Mouse (Mus musculus) cerebellum, postnatal 14 days (tissue): ENCODE measurements around the gene Sfrp2.

Experiments used
- DNase-seq, 2 experiments: peaks; one replicate each; pipeline ENCODE4 v3.0.0; 2021; ENCODE audit warnings: mixed read lengths in 2 of 2

Gene Sfrp2

DNA sequence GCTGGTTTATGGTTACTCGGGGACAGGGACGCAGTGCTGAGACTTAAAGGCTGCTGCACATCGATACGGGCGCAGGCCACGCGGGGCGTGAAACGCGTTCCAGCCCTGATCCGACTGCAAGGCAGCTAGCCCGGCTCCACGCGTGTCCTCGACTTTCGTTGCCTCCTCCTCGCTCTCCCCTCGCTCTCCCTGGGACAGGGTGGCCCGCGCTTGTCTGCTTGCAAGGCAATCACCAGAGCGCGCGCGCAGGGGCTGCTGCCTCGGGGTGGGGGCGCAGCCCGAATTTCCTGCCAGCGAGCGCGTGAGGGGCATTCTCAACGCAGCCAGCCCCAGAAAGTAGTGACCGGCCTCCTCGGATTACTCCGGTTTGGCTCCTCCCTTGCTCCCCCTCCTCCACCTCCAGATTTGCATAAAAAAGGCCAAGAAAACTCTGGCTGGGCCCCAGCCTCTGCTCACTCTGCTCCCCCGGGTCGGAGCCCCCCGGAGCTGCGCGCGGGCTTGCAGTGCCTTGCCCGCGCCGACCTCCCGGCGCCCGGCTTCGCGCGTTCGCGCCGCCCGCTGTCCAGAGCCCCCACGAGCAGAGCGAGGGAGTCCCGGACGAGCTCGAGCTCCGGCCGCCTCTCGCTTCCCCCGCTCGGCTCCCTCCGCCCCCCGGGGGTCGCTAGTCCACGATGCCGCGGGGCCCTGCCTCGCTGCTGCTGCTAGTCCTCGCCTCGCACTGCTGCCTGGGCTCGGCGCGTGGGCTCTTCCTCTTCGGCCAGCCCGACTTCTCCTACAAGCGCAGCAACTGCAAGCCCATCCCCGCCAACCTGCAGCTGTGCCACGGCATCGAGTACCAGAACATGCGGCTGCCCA, at the start of gene Sfrp2:
Gene Sfrp2, plus strand, starts transcription at position 451 of the 855 bp plus-strand sequence.
- DNase-seq: peak; percentile 41 to 49

DNA sequence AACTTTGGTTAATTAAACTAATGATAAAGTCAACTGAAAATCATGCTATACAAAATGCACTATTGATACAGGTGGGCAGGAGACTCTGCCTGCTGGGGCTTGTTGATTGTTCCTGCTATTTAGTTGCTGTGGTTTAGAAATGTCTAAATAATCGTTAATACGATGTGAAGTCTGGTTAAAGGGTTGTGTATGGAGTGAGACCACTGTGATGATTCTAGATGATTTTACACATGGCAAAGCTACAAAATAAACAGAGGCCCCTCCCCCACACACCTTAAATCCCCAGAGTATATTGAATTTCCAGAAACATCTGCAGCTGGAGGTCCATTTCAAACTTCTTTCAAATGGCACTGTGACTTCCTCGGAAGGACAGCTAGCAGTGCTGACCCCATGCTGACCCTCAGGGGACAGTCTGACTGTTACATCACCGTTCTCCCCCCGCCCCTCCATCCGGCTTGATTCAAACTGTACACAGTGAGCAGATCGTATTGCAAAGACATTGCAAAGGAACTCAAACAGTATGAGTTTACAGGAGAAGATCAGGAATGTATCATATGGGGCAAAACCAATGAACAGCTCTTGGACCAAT, 48.4 kb upstream of the Sfrp2 start:
- DNase-seq: no peak

DNA sequence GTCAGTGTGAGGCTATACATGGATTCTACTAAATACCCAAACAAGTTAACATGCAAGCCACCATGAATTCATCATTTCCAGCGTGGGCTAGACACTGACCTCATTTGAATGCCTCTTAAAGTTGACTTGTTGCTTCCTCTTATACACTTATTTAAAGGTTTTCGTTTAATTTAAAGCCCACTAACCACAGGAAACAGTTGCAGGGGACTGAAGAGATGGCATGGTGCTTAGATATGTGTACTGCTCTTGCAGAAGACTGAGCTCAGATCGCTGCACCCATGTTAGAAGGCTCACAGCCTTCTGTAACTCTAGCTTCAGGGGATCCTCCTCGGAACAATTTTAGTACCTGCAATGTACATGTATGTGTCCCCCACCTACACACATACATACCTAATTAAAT, 47.5 kb upstream of the Sfrp2 start:
- DNase-seq: no peak

DNA sequence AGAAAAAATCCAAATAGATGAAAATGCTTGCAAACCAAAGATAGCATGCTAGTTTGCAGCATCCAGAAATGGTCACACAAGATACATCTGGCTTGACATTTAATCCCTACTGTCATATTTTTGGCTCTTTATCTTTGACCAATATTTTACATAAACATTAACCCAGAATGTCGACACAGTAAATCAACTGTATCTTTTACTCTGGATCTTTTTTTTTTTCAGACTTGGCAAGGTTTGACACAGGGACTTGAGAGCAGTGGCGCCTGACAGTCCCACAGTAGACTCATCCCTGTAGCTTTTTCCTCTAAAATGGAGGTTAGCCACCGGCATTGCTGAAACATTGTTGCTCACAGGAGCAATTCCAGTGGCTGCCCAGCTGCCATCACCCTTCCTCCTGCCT, 37.9 kb upstream of the Sfrp2 start:
- DNase-seq: no peak

DNA sequence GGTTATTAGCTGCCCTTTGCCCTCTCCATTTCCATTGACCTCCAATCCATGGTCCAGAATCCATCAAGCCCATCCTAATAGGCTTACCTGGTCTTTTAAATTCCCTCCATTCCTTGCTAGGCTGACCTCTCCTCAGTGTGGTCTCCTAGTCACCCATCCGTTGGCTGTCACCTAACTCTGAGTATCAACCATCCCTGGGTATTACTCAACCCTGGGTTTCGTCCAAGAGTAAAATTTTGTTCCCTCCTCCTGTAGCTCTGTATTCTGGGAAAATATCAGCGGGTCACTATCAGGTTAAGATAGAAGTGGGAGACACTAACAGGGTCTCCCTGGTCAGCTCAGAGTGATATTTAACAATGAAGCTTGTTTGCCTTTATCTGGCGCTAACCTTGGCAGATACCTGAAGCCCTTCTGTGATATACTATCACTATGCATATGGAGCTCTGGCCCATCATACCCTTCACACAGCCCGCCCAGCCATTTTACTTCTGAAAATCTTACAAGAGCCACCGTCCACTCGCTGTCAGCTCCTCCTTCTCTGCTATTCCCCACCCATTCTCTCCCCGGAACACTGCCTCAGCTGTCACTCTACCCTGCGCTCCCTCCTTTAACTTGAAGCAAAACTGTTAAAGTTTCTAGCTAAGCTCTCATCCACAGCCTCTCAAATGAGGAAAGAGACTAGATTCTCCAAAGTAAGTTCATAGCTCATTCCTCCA, 37.3 kb upstream of the Sfrp2 start:
- DNase-seq: no peak

DNA sequence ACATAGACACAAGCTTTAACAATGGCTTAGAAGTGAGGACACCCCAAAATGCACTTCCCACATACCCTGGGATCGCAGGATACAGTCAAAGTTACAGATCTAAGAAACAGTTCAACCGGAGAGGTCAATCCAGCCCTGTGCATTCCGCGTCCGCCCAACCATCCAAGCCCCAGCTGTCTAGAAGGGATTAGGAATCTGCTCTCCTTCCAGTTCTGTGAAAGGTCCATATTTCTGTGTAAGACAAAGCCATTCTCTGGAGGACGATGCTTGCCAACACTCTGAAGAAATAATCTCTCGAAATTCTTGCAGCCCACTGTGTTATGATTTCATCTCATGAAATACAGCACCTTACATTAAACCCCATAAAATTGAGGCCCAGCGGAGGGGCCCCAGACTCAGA, 32.1 kb upstream of the Sfrp2 start:
- DNase-seq: no peak

DNA sequence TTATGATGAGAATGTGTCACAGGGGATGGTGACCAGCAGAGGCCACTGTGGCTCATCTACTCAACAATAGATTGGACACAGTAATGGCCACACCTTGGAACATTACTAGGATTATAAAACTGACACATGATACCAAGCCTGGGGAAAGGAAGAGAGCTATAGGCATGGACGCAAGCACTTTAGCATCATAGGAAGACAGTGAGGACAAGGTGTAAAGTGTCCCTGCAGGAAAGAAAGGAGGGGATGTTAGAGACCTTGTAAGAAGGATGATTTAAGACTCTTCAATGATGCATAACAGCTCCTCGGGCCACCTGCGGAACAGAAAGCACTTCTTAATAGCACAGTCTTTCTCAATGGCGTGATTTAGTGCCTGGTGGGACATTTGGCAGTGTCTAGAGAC, 29.1 kb upstream of the Sfrp2 start:
- no peak for DNase-seq

DNA sequence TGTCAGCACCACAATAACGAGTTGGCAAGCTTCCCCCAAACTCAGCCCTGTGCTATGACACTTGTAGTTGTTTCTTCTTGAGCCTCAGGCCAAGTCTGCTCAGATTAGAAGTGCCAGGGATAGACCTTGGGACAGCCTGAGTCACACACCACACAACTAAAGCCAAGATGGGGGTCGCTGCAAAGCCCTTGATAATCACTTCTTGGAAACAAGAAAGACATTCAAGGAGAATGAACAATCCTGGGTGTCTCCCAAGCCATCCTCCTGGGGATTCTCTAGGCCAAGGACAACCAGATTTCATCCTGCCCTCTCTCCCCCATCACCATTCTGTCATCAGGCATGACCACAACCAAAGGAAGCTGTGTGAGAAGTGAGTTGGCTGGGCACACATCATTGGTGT, 25.9 kb upstream of the Sfrp2 start:
- no peak for DNase-seq

DNA sequence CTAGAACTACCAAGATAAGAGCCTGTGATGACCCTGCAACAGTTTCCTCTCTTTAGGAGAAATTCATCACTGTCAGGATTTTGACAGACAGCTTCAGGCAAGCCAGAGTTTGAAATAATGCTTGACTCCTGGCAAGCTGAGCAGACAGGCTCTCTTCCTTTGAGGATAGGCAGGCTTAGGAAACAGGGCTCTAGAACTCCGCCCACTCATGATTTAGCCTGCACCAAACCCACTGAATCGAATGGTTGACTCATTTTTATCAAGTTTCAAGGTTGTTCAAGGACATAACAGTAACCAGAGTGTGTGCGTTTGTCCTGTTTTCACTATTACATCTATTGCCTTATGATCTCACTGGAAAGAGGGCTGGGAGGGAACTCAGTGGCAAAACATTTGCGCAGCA, 18.8 kb upstream of the Sfrp2 start:
- no peak for DNase-seq

DNA sequence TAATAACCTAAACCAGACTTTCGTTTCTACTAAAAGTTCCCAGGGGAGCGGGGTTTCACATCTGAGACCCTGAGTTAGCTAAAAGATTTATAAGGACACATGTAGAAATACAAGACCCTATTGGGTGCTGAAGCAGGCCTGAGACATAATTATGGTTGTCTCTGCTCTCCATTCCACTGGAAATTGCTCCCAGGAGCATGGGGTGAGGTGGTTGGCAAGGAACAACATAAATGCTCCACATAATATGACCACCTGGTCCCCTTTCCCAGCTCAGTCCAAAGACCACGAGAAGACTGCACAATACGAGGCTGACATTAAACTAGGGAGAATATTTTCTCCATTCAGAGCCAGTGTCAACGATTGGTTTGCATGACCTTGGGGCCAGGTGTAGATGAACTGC, 18.2 kb upstream of the Sfrp2 start:
- DNase-seq: no peak

DNA sequence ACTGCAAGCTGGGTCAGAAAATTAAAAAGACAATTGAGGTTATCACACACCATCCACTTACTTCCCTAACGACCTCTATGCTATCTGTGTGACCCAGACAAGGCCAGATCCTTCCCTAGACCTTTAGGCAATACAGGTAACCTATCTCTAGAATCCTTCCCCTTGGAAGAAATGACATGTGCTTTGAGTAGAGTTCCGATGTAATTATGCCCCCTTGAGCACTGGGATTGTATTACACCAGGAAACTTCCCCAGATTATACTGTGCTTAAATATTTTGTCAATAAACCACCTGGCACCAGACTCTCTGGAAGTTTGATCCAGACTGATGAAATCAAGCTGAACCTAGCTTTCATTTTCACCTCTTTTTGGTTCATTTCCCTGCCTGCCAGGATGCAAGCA, 14.5 kb upstream of the Sfrp2 start:
- DNase-seq: no peak

DNA sequence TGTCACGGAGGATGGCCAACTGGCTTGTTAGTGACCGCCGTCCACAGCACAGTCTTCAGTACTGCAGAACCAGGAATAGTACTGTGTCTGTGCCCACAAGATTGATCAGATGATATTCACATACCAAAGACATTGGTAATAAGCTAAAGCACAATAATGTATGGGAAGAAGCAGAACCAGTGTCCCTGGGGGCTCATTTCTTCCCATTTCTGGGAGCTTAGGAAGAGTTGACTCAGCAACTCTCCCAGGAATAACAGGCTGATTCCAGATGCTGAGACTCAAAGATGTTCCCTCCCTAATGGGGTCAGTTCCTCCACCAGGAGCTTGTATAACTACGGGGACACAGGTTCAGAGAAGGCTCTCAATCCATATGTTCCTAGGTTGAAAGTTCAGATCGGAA, 13.9 kb upstream of the Sfrp2 start:
- no peak for DNase-seq

DNA sequence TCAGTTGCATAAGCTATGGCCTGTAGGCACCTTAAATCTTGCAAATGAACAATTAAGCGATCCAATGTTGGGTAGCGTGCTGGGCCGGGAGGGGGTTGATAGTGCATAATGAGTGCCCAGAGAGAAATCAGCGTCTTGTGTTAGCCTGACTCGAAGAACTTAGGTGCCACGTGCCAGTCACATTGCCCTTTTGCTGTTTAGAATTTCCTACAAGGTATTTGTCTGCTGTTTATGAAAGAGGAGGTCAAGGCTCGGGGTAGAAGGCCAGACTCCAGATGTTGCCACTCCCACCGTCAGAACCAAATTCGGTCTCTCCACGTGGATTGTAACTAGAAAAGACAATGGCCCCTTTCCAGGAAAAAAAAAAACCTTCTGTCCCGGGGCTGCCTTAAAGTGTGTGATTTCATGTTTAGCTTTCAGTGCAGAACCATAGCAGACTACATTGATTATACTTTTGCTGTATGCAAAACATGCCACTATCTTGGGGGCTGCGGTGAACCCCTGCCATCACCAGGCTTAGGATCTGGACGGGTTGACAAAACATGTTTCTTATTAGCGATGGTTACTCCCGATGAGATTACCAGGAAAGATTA, 11.0 kb upstream of the Sfrp2 start:
- no peak for DNase-seq

DNA sequence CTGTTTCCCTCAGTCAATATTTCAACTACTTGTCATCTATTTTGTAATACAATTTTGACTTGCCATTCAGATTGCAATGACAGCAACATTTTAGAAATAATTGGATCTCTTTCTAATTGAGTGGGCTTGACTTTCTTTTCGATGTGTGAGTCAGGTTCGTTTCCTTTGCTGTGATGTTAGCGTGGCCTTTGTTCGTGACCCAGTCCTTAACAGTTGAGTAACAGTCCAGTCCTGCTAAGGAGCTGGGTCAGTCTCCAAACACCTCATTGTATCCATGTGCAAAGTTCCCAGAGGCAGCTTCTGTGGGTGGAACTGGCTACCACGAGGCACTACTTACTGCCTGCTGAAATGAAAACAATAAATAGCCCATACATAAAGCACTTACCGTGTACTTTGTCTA, 10.5 kb upstream of the Sfrp2 start:
- no peak for DNase-seq

DNA sequence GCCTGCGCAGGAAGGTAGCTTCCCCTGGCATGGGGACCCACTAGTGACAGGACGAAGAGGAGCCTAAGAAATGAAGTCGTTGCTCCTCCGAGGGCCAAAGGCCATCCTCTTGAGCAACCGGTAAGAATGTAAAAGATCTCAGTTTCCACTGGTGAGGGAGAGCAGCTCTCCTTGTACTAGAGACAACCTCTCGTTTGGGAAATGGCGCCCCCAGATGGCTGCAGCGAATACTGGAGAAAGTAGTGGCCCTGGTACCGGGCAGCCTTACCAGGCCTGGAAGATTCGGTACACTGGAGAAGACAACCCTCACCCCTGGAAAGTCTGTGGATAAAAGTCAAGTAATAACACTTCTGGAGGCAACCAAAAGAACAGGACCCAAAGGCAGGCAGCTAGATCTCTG, 3.8 kb upstream of the Sfrp2 start:
- peak in 1 of 2 experiments; percentile 41 for DNase-seq

DNA sequence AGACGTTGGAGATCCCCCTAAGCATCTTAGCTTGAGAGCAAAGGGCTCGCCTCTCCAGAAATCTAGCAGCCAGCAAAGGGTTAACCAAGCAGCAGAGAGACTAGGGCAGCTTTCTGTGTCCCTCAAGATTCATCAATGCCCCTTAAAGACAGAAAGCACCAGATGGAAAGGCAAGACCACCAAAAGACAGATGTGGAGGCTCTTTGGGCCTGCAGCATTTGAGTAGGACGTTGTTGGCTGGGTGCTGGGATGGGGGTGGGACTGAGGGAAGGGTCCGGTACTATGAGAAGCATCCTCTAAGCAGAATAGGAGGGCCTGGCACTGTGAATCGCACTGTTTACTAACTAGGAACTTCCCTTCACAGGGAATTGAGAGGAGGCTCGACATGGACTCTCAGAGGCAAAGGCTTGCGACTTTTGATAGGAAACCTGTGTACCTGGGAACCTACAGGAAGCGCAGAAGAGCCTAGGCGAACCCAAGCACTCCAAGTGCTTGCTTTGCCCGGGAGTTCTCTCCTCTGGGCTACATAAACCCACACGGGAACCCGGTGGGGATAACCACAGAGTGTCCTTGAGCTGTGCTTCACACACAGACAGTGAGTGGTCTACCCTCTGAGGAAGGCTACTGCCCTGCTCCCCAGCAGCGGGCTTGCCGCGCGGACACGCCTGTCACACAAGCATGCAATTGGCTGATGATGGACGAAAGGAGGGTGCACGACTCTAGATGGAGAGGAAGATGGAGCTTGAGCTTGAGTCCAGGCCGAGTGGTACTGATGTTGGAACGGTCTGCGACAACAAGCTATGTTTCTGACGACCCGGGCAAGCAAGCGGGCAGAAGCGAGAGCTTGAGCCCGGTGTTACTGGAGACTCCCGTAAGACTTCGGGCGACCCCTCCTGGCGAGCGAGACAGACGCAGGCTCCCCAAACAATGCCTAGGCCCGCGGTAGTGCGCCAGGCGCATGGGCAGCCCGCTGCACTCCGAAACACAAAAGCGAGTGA, 2.3 kb upstream of the Sfrp2 start:
- peak; percentile 88 to 91 for DNase-seq

DNA sequence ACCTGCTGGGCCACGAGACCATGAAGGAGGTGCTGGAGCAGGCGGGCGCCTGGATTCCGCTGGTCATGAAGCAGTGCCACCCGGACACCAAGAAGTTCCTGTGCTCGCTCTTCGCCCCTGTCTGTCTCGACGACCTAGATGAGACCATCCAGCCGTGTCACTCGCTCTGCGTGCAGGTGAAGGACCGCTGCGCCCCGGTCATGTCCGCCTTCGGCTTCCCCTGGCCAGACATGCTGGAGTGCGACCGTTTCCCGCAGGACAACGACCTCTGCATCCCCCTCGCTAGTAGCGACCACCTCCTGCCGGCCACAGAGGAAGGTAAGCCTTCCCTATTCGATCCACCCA, 577 bp downstream of the Sfrp2 start:
- no peak for DNase-seq

DNA sequence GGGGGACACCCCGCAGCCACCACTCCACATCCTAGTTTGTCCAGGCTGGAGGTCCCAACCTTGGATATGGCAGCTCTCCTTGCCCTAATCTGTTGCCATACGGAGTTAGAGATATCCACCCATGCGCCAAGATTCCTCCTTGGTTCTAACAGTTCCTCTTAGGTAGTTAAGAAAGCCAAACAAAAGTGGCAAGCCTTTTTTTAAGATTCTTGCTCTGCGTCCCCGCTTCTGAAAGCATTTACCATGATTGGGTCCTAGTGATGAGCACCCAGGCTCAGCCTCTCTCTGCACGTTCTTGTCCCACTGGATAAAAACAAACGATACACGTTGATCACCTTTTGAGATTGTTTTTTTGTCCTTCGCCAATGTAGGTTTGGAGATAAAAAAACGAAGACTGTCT, 1.0 kb downstream of the Sfrp2 start:
- DNase-seq: no peak

DNA sequence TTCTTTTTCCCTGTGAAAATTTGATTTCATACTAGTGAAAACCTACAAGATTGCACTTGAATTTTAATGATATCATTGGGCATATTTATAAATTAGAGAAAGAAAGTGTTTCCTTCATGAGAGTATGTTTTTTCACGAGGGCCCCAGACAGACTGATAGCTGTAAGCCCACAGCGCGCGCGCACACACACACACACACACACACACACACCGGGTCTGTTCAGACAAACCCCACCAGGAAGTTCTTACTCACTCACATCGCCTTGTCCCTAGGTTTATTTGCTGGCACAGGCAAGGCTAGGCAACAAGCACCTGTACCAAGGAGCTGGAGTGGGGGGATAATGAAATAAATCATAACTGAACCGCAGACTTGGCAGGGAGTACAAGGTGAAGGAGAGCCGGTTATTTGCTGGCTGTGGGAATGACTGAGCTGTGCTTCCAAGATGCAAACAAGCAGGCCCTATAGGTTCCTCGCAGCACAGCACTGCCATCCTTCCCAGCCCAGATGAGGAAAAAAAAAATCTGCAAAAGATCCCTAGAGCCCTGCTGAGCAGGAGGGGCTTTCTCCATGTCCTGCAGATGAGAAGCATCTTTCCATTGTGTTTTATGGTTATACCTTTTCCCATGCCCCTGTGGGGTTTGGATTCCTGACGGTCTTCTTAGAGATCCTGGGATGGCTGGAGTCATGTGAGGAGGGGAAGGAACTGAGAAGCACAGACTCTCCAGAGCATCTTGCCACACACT, 2.3 kb downstream of the Sfrp2 start:
- peak; percentile 27 to 29 for DNase-seq

DNA sequence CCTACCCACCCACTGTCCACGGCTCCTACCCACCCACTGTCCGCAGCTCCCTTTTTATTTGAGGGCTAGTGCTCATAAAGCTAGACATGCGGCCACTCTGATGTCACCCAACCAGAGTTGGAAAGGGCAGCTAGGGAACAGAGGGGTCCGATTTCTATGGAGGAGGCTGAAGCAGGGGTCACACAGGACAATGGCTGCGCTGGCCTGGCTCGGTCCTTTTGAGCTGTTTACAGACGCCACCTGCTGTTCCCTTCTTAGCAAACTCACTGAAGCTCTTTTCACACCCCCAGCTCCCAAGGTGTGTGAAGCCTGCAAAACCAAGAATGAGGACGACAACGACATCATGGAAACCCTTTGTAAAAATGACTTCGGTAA, 2.9 kb downstream of the Sfrp2 start:
- DNase-seq: peak in 1 of 2 experiments; percentile 7

DNA sequence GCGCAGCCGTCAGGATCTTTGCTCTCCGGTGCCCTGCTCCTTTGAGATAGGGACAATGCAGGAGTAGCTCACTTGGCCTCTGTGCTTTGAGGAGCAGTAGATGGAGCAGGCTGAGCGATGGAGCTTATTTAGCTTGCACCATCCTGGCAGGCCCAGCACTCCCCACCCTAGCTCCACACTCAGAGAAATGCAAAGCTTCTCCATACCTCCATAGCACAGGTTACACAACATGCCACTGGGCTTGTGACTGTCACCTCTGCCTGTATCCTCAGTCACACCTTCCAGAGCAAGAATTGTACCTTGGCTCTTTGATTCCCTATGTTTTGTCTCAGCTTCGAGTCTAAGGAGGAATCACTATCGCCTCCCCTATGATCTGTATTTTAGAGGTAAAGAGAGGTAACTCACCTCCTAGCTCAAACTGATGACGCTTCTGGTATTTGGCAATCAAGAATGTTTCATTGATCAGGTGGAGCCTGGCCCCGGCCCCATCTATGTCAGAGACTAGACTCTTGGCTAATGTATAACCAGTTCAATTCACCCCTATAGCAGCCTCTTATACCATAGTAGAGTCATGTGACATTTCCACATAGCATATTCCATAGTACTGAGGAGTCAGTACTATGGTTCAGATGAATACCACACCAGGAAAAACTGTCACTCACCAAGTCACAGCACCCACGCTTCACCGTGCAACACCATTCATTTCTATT, 5.2 kb downstream of the Sfrp2 start:
- DNase-seq: no peak
